Mouse (Mus musculus) thymus, postnatal 36 days (tissue): ENCODE measurements around the gene Ttll12.

Source experiments
- DNase-seq, 2 experiments: peaks; one replicate each; pipeline ENCODE4 v3.0.0; 2022; ENCODE audit warnings: mixed read lengths in 2 of 2

Ttll12 gene

GRCm38 (mm10) chr15:83593189-83593585 is 1.8 kb downstream of the Ttll12 start:
- DNase-seq = no peak

- DNase-seq = no peak
Measured at GRCm38 (mm10) chr15:83592260-83593188, 2.4 kb downstream of the Ttll12 start.

GRCm38 (mm10) chr15:83591758-83592157 is 3.2 kb downstream of the Ttll12 start:
- DNase-seq = no peak

- no peak for DNase-seq
Measured at GRCm38 (mm10) chr15:83590841-83591240, 4.1 kb downstream of the Ttll12 start.

- no peak for DNase-seq
Measured at GRCm38 (mm10) chr15:83584741-83585220, 10.2 kb downstream of the Ttll12 start.

- peak; percentile 58 to 61 for DNase-seq
Measured at GRCm38 (mm10) chr15:83583419-83584156, 11.4 kb downstream of the Ttll12 start.

- no peak for DNase-seq
Measured at GRCm38 (mm10) chr15:83582931-83583330, 12.0 kb downstream of the Ttll12 start.

GRCm38 (mm10) chr15:83576651-83577050 is 18.3 kb downstream of the Ttll12 start:
- no peak for DNase-seq

GRCm38 (mm10) chr15:83575543-83575942 is 19.4 kb downstream of the Ttll12 start:
- DNase-seq = no peak

- DNase-seq = no peak
Measured at GRCm38 (mm10) chr15:83574731-83575351, 20.1 kb downstream of the Ttll12 start.

GRCm38 (mm10) chr15:83573606-83574005 is 21.4 kb downstream of the Ttll12 start:
- no peak for DNase-seq

GRCm38 (mm10) chr15:83572132-83572531 is 22.8 kb downstream of the Ttll12 start:
- no peak for DNase-seq

- no peak for DNase-seq
Measured at GRCm38 (mm10) chr15:83571636-83572035, 23.3 kb downstream of the Ttll12 start.

- no peak for DNase-seq
Measured at GRCm38 (mm10) chr15:83570641-83571040, 24.3 kb downstream of the Ttll12 start.

- no peak for DNase-seq
Measured at GRCm38 (mm10) chr15:83569682-83570081, 25.3 kb downstream of the Ttll12 start.

GRCm38 (mm10) chr15:83568544-83568943 is 26.4 kb downstream of the Ttll12 start:
- no peak for DNase-seq

- no peak for DNase-seq
Measured at GRCm38 (mm10) chr15:83567728-83568127, 27.2 kb downstream of the Ttll12 start.

GRCm38 (mm10) chr15:83566006-83566405 is 29.0 kb downstream of the Ttll12 start:
- no peak for DNase-seq

GRCm38 (mm10) chr15:83565434-83565833 is 29.5 kb downstream of the Ttll12 start:
- no peak for DNase-seq

GRCm38 (mm10) chr15:83563857-83564651 is 30.9 kb downstream of the Ttll12 start:
- DNase-seq = peak; percentile 58 to 65

GRCm38 (mm10) chr15:83563327-83563856 is 31.6 kb downstream of the Ttll12 start, which contains the start of the genes Tspo and Mcat:
Gene Tspo, plus strand, starts transcription at chr15:83563592.
Gene Mcat, minus strand, starts transcription at chr15:83563787.
- DNase-seq = peak; percentile 80 to 82
